Mouse (Mus musculus) embryonic facial prominence, embryonic 13.5 days (tissue): Measurements from ENCODE around the gene Tdg. TPM values are rescaled to one million over a fixed set of nuclear protein-coding genes. Genes with fewer than 3 reads are reported as not detected.
"Not testable (repeated sequence)": the region's sequence is repeated elsewhere in the genome, so short reads cannot be mapped to it uniquely, and the experiment has no call there.

Experiments
- ATAC-seq: fragments of 200-750 bp; cut with Nextera tagmentation; 2 replicates; pipeline ENCODE4 v1.8.0; 2017; ENCODE audit warnings: low read depth; ENCODE audit not compliant: insufficient number of reproducible peaks, insufficient read depth, low FRiP score, low TSS enrichment
- H3K27ac ChIP-seq: fragments of 300-500 bp; sonication (generic); 2 replicates; pipeline ENCODE4 v1.5.1; 2015; ENCODE audit warnings: moderate library complexity, mild to moderate bottlenecking, inconsistent platforms
- H3K27me3 ChIP-seq: fragments of 300-500 bp; sonication (generic); 2 replicates; pipeline ENCODE4 v1.6.1; 2015; ENCODE audit warnings: mild to moderate bottlenecking, inconsistent platforms
- H3K36me3 ChIP-seq: fragments of 300-500 bp; sonication (generic); 2 replicates; pipeline ENCODE4 v1.6.1; 2015; ENCODE audit warnings: mild to moderate bottlenecking, inconsistent platforms
- H3K4me1 ChIP-seq: fragments of 300-500 bp; sonication (generic); 2 replicates; pipeline ENCODE4 v1.6.1; 2015; ENCODE audit warnings: inconsistent platforms
- H3K4me2 ChIP-seq: fragments of 300-500 bp; sonication (generic); 2 replicates; pipeline ENCODE4 v1.6.1; 2015; ENCODE audit warnings: moderate library complexity, mild to moderate bottlenecking, inconsistent platforms
- H3K4me3 ChIP-seq: fragments of 300-500 bp; sonication (generic); 2 replicates; pipeline ENCODE4 v1.5.1; 2015; ENCODE audit warnings: mild to moderate bottlenecking, inconsistent platforms
- H3K9ac ChIP-seq: fragments of 300-500 bp; sonication (generic); 2 replicates; pipeline ENCODE4 v1.6.1; 2015; ENCODE audit warnings: mild to moderate bottlenecking, inconsistent platforms
- H3K9me3 ChIP-seq: fragments of 300-500 bp; sonication (generic); 2 replicates; pipeline ENCODE4 v1.6.1; 2016; ENCODE audit warnings: inconsistent platforms
- WGBS: fragments of 180-500 bp; shearing (Covaris S2); methylation state at CpG from one replicate; pipeline ENCODE4 v1.1.7; 2015; ENCODE audit warnings: mixed read lengths; 5-methylcytosine and 5-hydroxymethylcytosine counted together
- polyA plus RNA-seq: library from polyadenylated mRNA; unstranded; fragments of >200 nt; fragmentation: Nextera tagmentation; extraction: Ambion mirVana; gene quantifications from 2 replicates; pipeline ENCODE4 v1.2.1, GENCODE M21; 2015

Tdg gene
- 153 and 156 TPM in 2 replicates for polyA plus RNA-seq

- Histone ChIP-seq H3K36me3 (peaks cover 24% of the 10 kb centered on the region), H3K4me1 (peaks cover 10% of the 10 kb centered on the region), H3K4me3 (peak within 1 kb of the TSS; percentile 80), H3K9ac (peak within 1 kb of the TSS; percentile 92), H3K4me2 (peak within 1 kb of the TSS; percentile 91), H3K27ac (peak within 1 kb of the TSS; percentile 92)
- H3K9me3 ChIP-seq, H3K27me3 ChIP-seq: not testable (repeated sequence)
- ATAC-seq = peak; percentile 95
- under 1% methylated on average over 77 of the region's 78 CpGs for WGBS
Observed at GRCm38 (mm10) chr10:82629586-82630255, at the start of gene Tdg. Gene Tdg, plus strand, starts transcription at chr10:82629828.

- WGBS = 86% methylated on average over 9 of the region's 9 CpGs
- ATAC-seq = not testable (repeated sequence)
Observed at GRCm38 (mm10) chr10:82589673-82590072, 40.0 kb upstream of the Tdg start.

DNA sequence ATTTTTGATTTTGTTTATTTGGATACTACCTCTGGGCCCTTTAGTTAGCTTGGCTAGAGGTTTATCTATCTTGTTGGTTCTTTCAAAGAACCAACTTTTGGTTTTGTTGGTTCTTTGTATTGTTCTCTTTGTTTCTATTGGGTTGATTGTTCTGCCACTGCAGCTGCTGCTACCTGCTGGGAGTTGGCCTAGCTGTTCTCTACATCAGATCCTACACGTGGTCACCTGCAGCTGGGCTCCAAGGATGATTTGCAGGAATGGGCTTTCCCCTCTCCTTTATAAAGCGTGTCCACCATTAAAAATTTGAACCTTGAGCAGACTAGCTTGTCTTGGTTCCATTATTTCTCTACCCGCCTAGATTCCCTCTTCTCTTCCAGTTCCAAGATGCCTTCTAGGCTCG lies 35.2 kb upstream of the Tdg start:
- not testable (repeated sequence) for H3K27me3 ChIP-seq, H3K27ac ChIP-seq, H3K4me1 ChIP-seq, H3K9ac ChIP-seq, H3K9me3 ChIP-seq, H3K4me2 ChIP-seq, H3K36me3 ChIP-seq, H3K4me3 ChIP-seq, ATAC-seq
- 66% methylated on average over 4 of the region's 4 CpGs for WGBS

More at GRCm38 (mm10) chr10:82589673-82590072, 40.0 kb upstream of the Tdg start:
- not testable (repeated sequence) for H3K4me3 ChIP-seq, H3K4me1 ChIP-seq, H3K27ac ChIP-seq, H3K36me3 ChIP-seq, H3K9ac ChIP-seq, H3K4me2 ChIP-seq, H3K9me3 ChIP-seq, H3K27me3 ChIP-seq

- H3K36me3 ChIP-seq = peaks cover 8% of the 10 kb centered on the region
- 29% methylated on average over 9 of the region's 9 CpGs for WGBS
Observed at GRCm38 (mm10) chr10:82622235-82622634, 7.4 kb upstream of the Tdg start.

DNA sequence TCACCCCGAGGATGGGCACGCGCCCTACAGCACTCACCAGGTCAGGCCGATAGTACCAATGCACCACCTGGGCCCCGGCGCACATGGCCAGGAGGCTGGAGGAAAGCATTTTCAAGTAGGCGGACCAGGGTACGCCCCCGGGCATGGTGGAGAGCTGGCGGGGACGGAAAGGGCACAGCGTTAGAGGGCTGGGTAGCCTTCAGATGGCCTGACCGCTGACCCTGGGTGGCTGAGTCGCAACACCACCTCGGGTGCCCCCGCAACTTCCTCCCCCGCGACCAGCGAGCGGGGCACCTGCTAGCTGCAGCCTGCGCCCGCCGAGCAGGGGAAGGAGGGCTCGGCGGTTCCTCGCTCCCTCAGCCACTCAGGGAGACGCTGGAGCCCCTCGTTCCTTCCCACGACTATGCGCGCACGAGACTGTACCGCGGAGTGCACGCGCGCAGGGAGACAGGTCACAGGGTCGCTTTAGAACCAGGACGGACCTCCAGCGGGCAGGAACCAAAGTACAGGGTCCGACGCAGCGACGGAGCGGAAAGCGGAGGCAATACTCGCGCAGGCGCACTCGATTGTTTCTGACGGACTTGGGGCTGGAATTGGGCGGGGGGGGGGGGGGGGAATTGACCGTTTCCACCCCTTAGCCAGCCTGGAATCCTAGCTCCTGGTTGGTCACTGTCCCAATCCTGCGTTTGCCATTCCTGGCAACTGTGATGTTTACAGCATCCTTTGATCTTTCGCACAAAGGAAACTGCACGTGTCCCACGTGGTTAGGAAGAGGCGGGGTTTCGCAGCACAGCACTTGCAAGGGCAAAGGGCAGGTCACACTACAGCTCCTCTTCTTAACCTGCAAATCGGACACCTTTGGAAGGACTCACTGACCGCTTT lies 6.7 kb upstream of the Tdg start, which contains the start of gene 1190007I07Rik:
Gene 1190007I07Rik, minus strand, starts transcription at position 558 of the 882 bp plus-strand sequence.
- peaks cover 5% of the 10 kb centered on the region for H3K36me3 ChIP-seq
- H3K4me2 ChIP-seq = peak within 1 kb of the TSS; percentile 69
- no peaks in the 10 kb centered on the region for H3K27me3 ChIP-seq
- no peaks in the 10 kb centered on the region for H3K9me3 ChIP-seq
- H3K4me1 ChIP-seq = peaks cover 5% of the 10 kb centered on the region; the same call in 1 of the 2 replicates
- WGBS = under 1% methylated on average over 59 of the region's 61 CpGs
- peak within 1 kb of the TSS; percentile 86 for H3K9ac ChIP-seq
- peak; percentile 79 for ATAC-seq
- H3K4me3 ChIP-seq = peak within 1 kb of the TSS; percentile 73
- H3K27ac ChIP-seq = peak within 1 kb of the TSS; percentile 83

More at GRCm38 (mm10) chr10:82622235-82622634, 7.4 kb upstream of the Tdg start:
- Histone ChIP-seq H3K9ac (peak overlapping the region; percentile 86), H3K27ac (no peak overlapping the region), H3K27me3 (no peaks in the 10 kb centered on the region), H3K4me2 (peak overlapping the region; percentile 69), H3K9me3 (no peaks in the 10 kb centered on the region), H3K4me3 (peak overlapping the region; percentile 73), H3K4me1 (peaks cover 5% of the 10 kb centered on the region; the same call in 1 of the 2 replicates)
- ATAC-seq = no peak

DNA sequence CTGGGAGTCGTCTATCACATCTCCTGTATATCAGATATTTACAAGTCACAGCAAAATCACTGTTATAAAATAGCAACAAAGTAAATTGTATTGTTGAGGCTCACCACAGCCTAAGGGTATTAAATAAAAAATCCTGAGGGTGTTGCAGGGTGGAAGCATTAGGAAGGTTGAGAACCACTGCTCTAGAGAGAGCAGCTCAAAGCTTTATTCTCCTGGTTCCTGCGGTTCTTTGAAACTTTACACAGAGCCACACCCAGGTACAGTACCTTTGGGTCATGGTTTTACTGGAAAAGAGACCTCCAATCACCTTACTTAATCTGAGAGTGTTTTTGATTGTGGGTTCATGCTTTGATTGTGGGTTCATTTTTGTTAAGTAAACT lies 6.1 kb upstream of the Tdg start:
- peak; percentile 8; the same call in 1 of the 2 replicates for ATAC-seq
- peak overlapping the region; percentile 69 for H3K4me2 ChIP-seq
- H3K36me3 ChIP-seq, H3K27me3 ChIP-seq, H3K4me1 ChIP-seq, H3K9me3 ChIP-seq: not testable (repeated sequence)
- 3% methylated on average over 2 of the region's 2 CpGs for WGBS
- H3K4me3 ChIP-seq = peak overlapping the region; percentile 73
- H3K27ac ChIP-seq = peak overlapping the region; percentile 83
- peak overlapping the region; percentile 86 for H3K9ac ChIP-seq

GRCm38 (mm10) chr10:82629111-82629585 lies 480 bp upstream of the Tdg start:
- Histone ChIP-seq H3K36me3 (peaks cover 20% of the 10 kb centered on the region), H3K4me3 (peak overlapping the region; percentile 80), H3K9me3 (no peaks in the 10 kb centered on the region), H3K4me1 (peaks cover 10% of the 10 kb centered on the region), H3K27me3 (no peaks in the 10 kb centered on the region), H3K4me2 (peak overlapping the region; percentile 91), H3K9ac (peak overlapping the region; percentile 92), H3K27ac (peak overlapping the region; percentile 92)
- 5% methylated on average over 11 of the region's 11 CpGs for WGBS
- peak; percentile 6; the same call in 1 of the 2 replicates for ATAC-seq

DNA sequence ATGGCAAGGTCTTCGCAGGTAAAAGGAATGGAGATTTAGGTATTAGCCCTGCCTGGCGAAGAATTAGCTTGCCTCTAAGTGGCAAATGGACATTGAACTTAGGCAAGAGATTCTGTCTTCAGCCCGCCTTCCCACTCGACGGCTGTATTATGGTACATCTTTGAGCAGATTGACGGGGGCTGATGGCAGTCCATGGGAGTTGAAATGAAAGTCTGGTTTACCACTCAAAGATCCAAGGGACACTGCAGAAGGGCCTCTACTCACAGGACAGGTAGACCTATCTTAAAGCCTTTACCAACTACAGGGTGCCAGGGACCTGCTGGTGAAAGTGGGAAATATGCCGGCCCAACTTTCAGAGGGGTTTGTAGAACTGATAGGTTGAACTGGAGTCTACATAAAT lies 869 bp downstream of the Tdg start:
- H3K27me3 ChIP-seq = no peaks in the 10 kb centered on the region
- no peak for ATAC-seq
- H3K36me3 ChIP-seq = peaks cover 32% of the 10 kb centered on the region
- WGBS = 19% methylated on average over 7 of the region's 7 CpGs
- H3K27ac ChIP-seq = peak overlapping the region; percentile 80; the same call in 1 of the 2 replicates
- peak overlapping the region; percentile 80 for H3K4me3 ChIP-seq
- H3K9me3 ChIP-seq = no peaks in the 10 kb centered on the region
- H3K9ac ChIP-seq = peak overlapping the region; percentile 92
- peaks cover 10% of the 10 kb centered on the region for H3K4me1 ChIP-seq
- H3K4me2 ChIP-seq = peak overlapping the region; percentile 88

DNA sequence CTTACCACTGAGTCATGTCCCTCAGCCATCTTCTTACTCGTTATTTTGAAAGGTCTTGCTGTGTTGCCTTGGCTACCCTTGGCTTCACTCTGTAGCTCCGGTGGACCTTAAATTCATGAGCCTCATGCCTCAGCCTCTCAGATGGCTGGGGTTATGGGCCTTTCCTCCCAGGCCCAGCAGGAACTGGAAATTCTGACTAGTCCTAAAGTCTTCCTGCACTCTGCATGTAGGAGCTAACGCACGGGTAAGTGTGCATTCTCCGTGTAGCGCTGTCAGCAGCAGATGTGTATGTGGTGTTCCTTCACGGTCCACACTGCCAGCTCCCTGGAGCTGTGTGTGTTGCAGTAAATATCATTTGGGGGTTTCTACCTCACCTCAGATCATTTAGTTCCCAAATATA lies 1.5 kb downstream of the Tdg start:
- H3K4me2 ChIP-seq = peak overlapping the region; percentile 88
- peak overlapping the region; percentile 92 for H3K9ac ChIP-seq
- 84% methylated on average over 7 of the region's 7 CpGs for WGBS
- no peaks in the 10 kb centered on the region for H3K9me3 ChIP-seq
- no peak for ATAC-seq
- peak overlapping the region; percentile 80 for H3K4me3 ChIP-seq
- peaks cover 34% of the 10 kb centered on the region for H3K36me3 ChIP-seq
- H3K27me3 ChIP-seq = no peaks in the 10 kb centered on the region
- H3K4me1 ChIP-seq = peaks cover 10% of the 10 kb centered on the region
- no peak overlapping the region for H3K27ac ChIP-seq

GRCm38 (mm10) chr10:82632496-82633280 lies 3.1 kb downstream of the Tdg start:
- H3K36me3 ChIP-seq = peaks cover 48% of the 10 kb centered on the region
- H3K4me1 ChIP-seq = peaks cover 10% of the 10 kb centered on the region
- H3K4me2 ChIP-seq = no peak overlapping the region
- H3K4me3 ChIP-seq = no peak overlapping the region
- no peak for ATAC-seq
- no peak overlapping the region for H3K9ac ChIP-seq
- H3K27ac ChIP-seq = no peak overlapping the region
- H3K27me3 ChIP-seq = no peaks in the 10 kb centered on the region
- H3K9me3 ChIP-seq = no peaks in the 10 kb centered on the region
- 96% methylated on average over 12 of the region's 12 CpGs for WGBS

GRCm38 (mm10) chr10:82634348-82634747 lies 4.7 kb downstream of the Tdg start:
- Histone ChIP-seq H3K4me2 (no peak overlapping the region), H3K4me1 (peaks cover 10% of the 10 kb centered on the region), H3K9me3 (no peaks in the 10 kb centered on the region), H3K36me3 (peaks cover 63% of the 10 kb centered on the region), H3K9ac (no peak overlapping the region), H3K4me3 (no peak overlapping the region), H3K27ac (no peak overlapping the region), H3K27me3 (no peaks in the 10 kb centered on the region)
- 95% methylated on average over 7 of the region's 7 CpGs for WGBS
- no peak for ATAC-seq
